Mouse (Mus musculus) kidney, postnatal 4 days (tissue): ENCODE measurements around the gene Serp2.
A peak's percentile ranks its signal among the peaks of the same experiment; 100 is the strongest.

Experiments
- DNase-seq, 2 experiments: peaks; one replicate each; pipeline ENCODE4 v3.0.0; 2021; ENCODE audit warnings: mixed read lengths in 2 of 2

Gene Serp2

DNA sequence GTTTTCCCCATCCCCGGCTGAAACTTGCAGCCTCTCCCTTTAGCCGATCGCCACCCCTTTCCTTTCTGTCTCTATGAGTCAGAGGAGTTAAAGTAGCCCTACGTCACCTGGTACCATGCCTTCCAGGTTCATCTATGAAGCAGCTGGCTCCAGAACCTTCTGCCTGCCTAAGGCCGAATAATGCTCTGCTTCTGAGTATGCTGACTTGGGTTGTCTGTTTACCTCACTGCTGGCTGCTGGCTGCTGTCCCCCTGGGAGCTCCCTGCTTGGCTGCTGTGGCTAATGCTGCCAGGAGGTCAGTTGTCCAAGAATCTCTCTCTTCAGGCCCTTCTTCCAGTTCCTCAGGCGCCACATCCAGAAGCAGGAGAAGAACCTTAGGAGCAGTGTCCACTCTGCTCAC lies 30.2 kb downstream of the Serp2 start:
- DNase-seq, result no peak

DNA sequence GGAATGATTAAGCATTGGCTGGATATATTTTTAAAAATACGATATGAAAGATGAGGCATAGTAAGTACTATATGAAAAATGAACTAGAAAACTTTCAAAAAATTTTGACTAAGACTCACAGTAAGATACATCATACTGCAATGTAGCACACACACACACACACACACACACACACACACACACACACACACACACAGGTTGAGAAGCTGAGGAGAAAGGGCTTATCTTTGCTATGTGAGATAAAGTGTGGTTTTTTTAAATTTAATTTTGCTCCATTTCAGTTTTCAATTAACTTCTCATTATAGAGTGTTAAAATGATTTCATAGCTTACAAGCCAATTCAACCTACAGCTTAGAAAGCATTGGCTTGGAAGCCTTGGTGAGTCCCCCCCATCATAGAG lies 33.3 kb downstream of the Serp2 start:
- DNase-seq, result no peak

DNA sequence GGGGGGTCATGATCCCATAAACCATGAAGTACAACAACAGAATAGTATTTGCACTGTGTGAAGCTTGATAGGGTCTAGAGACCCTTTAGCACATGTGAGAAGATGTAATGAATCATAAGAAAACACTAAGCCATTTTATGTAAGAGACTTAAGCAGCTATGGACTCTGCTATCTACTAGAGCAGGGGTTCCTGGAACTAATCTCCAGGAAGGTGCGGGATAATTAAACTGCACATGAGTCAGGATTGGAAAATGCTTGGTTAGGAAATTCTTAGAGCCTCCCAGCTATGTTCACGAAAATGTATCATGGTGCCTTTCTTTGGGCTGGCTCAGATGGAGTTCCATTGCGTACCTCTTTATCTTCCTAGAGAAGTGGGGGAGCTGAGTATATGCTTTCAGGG lies 35.4 kb downstream of the Serp2 start:
- DNase-seq, result no peak

- DNase-seq, result peak in 1 of 2 experiments; percentile 59
Observed at GRCm38 (mm10) chr14:76520606-76521005, 36.1 kb downstream of the Serp2 start.

- no peak for DNase-seq
Observed at GRCm38 (mm10) chr14:76518217-76518616, 38.5 kb downstream of the Serp2 start.

DNA sequence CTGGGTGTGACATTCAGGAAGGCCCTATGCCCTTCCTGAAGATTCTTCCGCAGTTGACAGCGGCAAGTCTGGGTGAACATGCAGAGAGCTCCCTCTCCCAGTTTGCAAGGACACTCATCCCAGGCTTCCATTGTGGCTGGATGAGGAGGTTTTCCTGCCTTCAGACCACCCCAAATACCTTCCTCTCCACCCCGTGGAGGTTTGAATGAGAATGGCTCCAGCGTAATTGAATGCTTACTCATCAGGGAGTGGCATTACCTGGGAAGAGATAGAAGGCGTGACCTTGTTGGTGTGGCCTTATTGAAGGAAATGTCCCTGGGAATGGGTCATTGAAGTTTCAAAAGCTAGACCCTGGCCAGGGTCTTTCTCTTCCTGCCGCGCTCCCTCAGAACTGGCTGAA lies 41.1 kb downstream of the Serp2 start:
- DNase-seq, result no peak

DNA sequence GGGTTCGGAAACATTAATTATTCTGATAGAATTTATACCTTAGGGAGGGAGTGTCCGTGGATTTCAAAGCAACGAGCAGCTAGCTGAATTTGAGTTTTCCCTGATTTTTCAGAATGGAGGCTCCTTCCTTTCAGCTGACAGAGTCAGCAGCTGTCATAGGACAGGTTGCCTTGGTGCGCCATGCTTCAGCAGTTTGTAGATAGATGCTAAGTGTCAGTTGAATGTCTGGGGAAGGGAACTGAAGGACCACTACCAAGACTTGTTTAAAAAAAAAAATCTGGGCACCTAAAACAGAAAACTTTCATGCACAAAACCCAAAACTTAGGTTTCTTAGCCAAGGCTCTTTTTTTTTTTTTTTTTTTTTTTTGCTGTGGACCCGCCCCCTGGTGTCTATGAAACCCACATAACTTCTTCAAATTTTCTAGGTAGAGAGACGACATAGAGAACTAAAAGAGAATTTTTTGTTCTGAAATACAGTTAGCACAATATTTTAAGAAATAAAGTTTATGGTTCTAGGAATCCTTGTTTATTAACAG lies 42.6 kb downstream of the Serp2 start:
- DNase-seq, result no peak

GRCm38 (mm10) chr14:76513395-76514049 lies 43.2 kb downstream of the Serp2 start:
- peak; percentile 61 to 77 for DNase-seq

DNA sequence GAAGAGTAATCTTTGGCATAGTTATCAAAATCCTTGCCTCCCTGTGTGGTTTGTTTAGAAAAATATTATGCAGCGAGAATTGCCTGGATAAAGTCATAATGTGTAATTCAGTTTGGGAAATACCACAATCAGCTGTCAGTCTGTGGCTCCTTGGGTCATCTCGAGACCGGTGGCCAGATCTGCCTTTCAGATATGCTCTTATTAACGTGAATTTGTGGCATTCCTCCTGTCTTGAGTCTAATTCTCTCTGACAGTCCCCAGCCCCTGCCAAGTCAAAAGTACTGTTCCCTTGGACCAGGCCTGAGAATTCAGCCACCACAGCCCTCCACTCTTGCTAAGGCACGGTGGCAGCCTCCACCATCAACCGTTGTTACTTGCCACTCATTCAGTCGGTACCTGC lies 44.7 kb downstream of the Serp2 start:
- DNase-seq, result no peak

DNA sequence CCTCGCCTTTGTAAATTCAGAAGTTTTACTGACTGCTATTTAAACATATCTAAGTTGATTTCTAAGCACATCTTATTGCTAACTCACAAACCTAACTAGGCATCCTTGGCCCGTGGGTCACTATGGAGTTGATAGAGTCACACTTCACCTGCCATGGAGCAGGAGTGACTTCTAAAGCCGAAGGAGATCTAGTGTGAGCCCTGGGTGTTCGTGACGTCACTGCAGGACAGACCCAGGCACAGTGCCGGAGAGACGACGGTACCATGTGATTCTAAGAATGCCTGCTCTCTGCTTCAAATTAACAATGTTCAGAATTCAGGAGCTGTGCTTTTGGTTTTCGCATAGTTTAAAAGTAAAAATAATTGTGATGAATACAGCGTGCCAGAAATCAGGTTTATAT lies 48.0 kb downstream of the Serp2 start:
- DNase-seq, result peak; percentile 43

DNA sequence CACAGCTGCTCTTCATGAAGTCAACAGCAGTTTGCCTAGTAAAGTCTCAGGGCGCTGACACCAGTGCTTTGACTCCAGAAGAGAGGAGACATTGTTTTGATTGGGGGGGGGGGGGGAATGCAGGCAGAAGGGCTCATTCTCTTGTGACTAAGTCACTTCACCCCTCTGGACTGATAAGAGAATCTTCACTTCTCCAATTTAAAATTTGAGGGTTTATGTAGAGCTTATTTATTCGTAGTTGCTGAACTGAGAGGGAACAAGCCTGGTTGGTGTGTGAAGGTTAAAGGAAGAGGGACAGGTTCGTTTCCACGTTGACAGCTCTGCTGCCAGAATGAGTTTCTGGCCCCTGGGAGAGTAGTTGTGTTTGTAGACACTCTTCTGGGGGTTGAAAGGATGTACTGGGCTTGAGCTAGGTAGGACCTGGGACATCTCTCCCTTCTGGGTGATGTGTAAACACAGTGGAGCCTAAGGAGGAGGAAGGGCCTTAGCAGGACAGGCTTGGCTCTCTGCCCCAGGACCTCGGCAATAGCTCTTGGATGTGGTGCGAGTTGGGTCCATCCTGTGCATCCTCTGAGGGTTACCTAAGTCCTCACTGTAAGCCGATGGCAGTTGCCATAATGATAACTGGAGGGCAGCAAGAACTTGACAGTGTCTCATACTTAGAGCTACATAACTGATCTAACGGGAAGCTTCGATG lies 48.7 kb downstream of the Serp2 start:
- DNase-seq, result peak; percentile 19 to 29

GRCm38 (mm10) chr14:76507357-76507756 lies 49.3 kb downstream of the Serp2 start:
- no peak for DNase-seq

DNA sequence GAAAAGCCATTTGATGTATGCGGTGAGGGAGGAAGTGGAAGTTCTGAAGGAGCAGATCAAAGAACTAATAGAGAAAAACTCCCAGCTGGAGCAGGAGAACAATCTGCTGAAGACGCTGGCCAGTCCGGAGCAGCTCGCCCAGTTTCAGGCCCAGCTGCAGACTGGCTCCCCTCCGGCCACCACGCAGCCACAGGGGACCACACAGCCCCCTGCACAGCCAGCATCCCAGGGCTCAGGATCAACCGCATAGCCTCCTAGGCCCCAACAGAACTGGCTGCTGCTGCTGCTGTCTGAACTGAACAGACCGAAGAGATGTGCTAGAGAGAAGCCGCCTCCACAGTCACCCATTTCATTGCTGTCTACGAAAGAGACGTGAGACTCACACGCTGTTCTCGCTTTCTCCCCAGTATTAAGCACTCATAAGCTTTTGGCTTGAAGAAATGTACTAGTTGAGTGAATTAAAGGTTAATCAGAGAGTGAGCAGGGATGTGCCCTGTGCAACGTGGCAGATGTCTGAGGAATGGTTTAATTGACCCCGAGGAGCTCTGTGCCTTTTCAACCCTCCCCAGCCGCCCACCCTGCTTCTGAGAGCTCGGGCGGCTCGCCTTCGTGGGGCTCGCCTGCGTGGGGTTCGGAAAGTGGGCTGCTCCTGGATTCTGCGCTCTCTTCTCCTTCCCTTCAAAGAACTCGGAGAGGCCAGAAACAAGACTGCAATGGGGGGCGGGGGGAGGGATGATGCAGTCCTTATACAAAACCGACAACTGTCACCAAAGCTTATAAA lies 50.1 kb downstream of the Serp2 start:
- DNase-seq, result peak; percentile 48 to 65

- peak; percentile 90 to 95 for DNase-seq
Observed at GRCm38 (mm10) chr14:76505439-76506220, 51.1 kb downstream of the Serp2 start.

GRCm38 (mm10) chr14:76505101-76505438 lies 51.6 kb downstream of the Serp2 start:
- DNase-seq, result no peak

DNA sequence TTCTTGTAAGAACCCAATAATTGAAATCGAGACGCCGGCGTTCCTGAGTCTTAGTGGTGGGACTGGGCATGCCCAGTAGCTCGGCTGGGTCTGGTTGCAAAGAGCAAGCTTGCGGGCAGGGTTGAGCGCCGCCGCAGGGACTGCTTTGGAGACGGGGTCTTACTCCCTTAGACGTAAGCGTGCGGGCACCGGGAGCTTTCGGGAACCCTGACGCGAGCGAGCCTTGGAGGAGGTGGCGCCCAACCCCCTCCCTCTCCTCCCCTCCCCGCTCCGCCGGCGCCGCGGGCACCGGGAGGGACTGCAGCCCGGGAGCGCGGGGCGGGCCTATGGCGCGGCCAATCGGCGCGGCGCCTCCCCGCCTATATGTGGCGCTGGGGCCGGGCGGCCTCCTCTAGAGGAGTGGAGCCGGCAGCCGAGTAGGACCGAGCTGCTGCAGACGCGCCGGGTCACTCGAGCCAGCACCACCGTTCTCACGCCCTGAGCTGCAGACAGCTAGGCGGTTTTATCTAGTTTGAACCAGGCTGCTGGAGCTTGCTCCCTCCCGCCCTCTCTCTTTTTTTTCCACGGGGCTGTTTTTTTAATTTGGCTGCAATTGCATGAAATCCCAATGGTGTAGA lies 52.5 kb downstream of the Serp2 start:
- DNase-seq, result peak; percentile 96 to 97

DNA sequence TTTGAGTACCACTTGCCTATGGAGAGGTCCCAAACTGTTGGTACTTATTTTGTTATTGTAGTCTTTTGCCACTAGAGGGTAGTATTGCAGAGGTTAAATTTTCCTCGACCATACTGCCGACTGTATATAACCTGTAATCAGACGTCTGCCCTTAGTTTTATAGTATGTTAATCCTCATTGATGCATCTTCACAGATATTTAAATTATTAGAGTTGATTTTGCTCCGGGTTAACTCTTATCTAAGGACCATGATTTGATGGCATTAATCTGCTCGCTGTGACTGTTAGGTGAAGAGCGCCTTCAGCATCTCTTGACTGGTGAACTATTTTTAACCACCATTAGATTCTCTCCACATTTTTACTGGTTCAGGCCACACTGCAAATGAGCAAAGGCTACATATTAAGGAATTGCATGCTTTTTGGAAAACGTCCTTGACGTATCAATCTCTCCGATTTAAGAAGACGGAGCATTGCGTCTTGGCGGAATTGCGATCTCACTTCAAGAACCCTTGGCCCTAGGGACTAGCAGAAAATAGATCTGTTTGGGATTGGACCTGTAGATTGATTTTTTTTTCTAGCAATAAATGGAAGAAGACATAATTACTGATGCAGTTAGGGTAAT lies 53.3 kb downstream of the Serp2 start:
- DNase-seq, result peak in 1 of 2 experiments; percentile 35

DNA sequence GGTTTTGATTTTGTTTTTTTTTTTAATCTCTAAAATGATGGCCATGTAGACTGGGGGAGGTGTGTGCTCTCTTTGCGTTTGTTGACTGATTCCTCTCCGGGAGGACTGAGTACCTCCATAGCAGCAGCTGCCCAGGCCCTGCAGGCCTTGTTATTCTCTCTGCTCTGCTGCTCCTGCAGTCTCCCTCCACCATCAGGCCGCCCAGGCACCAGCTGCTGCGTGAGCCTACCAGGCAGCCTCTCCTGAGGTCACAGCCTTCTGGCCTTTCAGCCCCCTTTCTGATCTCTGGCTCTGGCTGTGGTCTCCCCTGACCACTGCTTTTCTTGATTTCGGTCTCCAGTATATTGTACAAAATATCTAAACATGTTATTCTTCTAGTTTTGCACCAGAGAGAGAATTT lies 56.7 kb downstream of the Serp2 start:
- DNase-seq, result peak in 1 of 2 experiments; percentile 69

DNA sequence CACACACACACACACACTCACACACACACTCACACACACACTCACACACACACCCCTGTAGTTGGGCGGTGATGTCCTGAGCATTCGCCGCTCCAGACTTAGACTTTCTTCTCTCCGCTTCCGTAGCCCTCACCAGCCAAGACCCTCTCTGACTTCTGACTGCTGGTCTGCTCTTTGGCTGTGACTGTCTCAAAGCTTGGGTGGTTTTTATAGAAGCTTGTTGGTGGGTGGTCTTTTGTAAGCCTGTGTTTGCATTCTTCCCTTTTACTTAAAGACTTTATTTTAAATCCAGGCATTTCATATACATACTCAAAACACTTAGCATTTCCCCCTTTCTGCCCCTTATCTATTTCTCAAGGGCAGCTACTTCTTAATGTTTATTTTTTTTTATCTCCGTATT lies 57.2 kb downstream of the Serp2 start:
- DNase-seq, result no peak

DNA sequence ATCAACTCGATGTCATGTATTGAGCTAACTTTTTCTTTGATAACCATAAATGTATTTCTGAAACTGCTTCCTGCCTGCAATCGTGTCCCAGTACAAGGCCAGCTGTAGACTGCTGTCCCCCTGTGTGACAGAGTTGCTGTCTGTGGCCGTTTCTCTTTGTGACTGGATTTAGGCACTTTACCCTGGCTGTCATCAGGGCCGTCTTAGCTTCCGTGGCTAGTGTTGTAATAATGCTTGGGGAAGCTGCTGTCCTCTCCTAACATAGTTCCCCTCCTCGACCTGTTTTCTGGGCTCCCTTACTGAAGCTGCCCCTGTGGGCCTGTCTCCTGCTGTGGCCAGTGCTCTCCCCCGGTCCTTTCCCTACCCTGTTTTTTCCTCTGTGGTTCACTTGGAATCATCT lies 58.5 kb downstream of the Serp2 start:
- no peak for DNase-seq

DNA sequence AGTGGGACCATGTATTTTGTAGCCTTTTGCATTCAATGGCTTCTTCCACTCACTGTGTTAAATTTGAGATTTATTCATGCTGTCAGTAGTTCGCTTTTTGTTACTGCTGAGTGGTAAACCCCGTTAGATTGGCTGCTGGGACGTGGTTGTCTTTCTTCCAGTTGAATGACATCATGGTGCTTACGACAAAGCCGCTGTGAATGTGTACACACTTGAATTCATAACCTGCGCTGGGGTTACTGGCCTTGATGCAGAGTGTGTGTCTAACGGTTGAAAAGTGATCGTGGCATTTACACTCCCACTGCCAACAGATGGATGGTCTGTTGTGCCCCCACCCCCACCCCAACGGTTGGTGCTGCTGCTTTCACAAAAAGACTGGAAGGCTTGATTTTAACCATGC lies 59.5 kb downstream of the Serp2 start:
- no peak for DNase-seq

GRCm38 (mm10) chr14:76495022-76495421 lies 61.7 kb downstream of the Serp2 start:
- DNase-seq, result peak in 1 of 2 experiments; percentile 36
